8 mouse cellular contexts compared by ENCODE assay signal in genomic region chr12:31500196-31500595, GRCm38 (mm10). TPM values are rescaled to one million over a fixed set of nuclear protein-coding genes. Genes with fewer than 3 reads are reported as not detected.
A peak's percentile ranks its signal among the peaks of the same experiment; 100 is the strongest.
DNase-seq lines count a peak whose midpoint lies in the region; ATAC-seq and TF ChIP-seq lines count a peak whose summit lies in the region.

No protein-coding gene starts in this region.

- H3K36me3 ChIP-seq in heart, embryonic 14.5 days (ENCODE audit: control insufficient read depth, insufficient read depth, low read length) = no peaks in the 10 kb centered on the region
- no peaks in the 10 kb centered on the region for H3K36me3 ChIP-seq in ES-Bruce4 (ENCODE audit: control insufficient read depth, insufficient read depth, low read length, poor library complexity, severe bottlenecking)
- H3K36me3 ChIP-seq in forebrain, embryonic 15.5 days = no peaks in the 10 kb centered on the region
- no peaks in the 10 kb centered on the region for H3K36me3 ChIP-seq in liver, postnatal 0 days (replicated peaks; ENCODE audit: insufficient read depth, low read length)

- H3K9ac ChIP-seq in heart, embryonic 14.5 days (ENCODE audit: low read length) = peak overlapping the region; percentile 87
- peak overlapping the region; percentile 64 for H3K9ac ChIP-seq in ES-Bruce4 (ENCODE audit: low read depth, poor library complexity, severe bottlenecking)
- peak overlapping the region; percentile 94 for H3K9ac ChIP-seq in forebrain, embryonic 15.5 days (replicated peaks)
- H3K9ac ChIP-seq in liver, postnatal 0 days (replicated peaks) = peak overlapping the region; percentile 92

- 4% methylated on average over 12 of the region's 12 CpGs for WGBS in heart, embryonic 14.5 days
- WGBS in forebrain, embryonic 15.5 days = 2% methylated on average over 12 of the region's 12 CpGs
- WGBS in liver, postnatal 0 days (ENCODE audit: insufficient replicate concordance) = 13% methylated on average over 12 of the region's 12 CpGs

- H3K4me1 ChIP-seq in heart, embryonic 14.5 days (ENCODE audit: control insufficient read depth in 2 of 2, insufficient read depth in 2 of 2, low read length in 2 of 2) = peaks cover 5 to 9% of the 10 kb centered on the region in 2 experiments; a peak in 2 of 4 replicates
- peaks cover 1% of the 10 kb centered on the region for H3K4me1 ChIP-seq in ES-Bruce4 (ENCODE audit: control insufficient read depth, insufficient read depth, low read length)
- peaks cover 24% of the 10 kb centered on the region for H3K4me1 ChIP-seq in forebrain, embryonic 15.5 days
- H3K4me1 ChIP-seq in liver, postnatal 0 days (ENCODE audit: insufficient read depth) = peaks cover 18% of the 10 kb centered on the region

- no peak for DNase-seq in heart, postnatal 4 days
- DNase-seq in liver, postnatal 0 days = peak; percentile 49
- DNase-seq in adrenal gland, postnatal 10 days = no peak
- DNase-seq in urinary bladder, postnatal 4 days (ENCODE audit: low spot score in 2 of 2) = no peak
- no peak for DNase-seq in frontal cortex, postnatal 14 days (ENCODE audit: low spot score in 2 of 2)

- H3K4me3 ChIP-seq in heart, embryonic 14.5 days (ENCODE audit: control insufficient read depth in 1 of 2, insufficient read depth in 1 of 2, low read depth in 1 of 2, low read length in 2 of 2) = peak overlapping the region; percentile 89
- peak overlapping the region; percentile 88 for H3K4me3 ChIP-seq in ES-Bruce4 (ENCODE audit: low read depth, low read length)
- peak overlapping the region; percentile 96 for H3K4me3 ChIP-seq in forebrain, embryonic 15.5 days
- H3K4me3 ChIP-seq in liver, postnatal 0 days (ENCODE audit: low read depth, low read length) = peak overlapping the region; percentile 94

- no peaks in the 10 kb centered on the region for H3K9me3 ChIP-seq in heart, embryonic 14.5 days (ENCODE audit: control insufficient read depth, low read length)
- H3K9me3 ChIP-seq in ES-Bruce4 (replicated peaks; ENCODE audit: control insufficient read depth, insufficient read depth, low read length, poor library complexity, severe bottlenecking) = no peaks in the 10 kb centered on the region
- H3K9me3 ChIP-seq in forebrain, embryonic 15.5 days = no peaks in the 10 kb centered on the region
- H3K9me3 ChIP-seq in liver, postnatal 0 days (ENCODE audit: low read length) = no peaks in the 10 kb centered on the region

- TF ChIP-seq EP300 in ES-Bruce4 (IDR thresholded peaks at IDR 0.05; ENCODE audit: insufficient read depth, low read depth, low read length) = no peak
- TF ChIP-seq EP300 in liver, postnatal 0 days (IDR thresholded peaks at IDR 0.05; ENCODE audit: low read depth) = no peak

- no peak for TF ChIP-seq POLR2A in ES-Bruce4 (IDR thresholded peaks at IDR 0.05; ENCODE audit: insufficient read depth, low read length)

- peak overlapping the region; percentile 73 for H3K4me2 ChIP-seq in heart, embryonic 14.5 days (ENCODE audit: low read length)
- peak overlapping the region; percentile 89 for H3K4me2 ChIP-seq in forebrain, embryonic 15.5 days (replicated peaks)
- H3K4me2 ChIP-seq in liver, postnatal 0 days (ENCODE audit: low read depth, low read length) = peak overlapping the region; percentile 97

- H3K27me3 ChIP-seq in heart, embryonic 14.5 days (ENCODE audit: control insufficient read depth, insufficient read depth, low read length) = no peaks in the 10 kb centered on the region
- H3K27me3 ChIP-seq in ES-Bruce4 (ENCODE audit: control insufficient read depth, insufficient read depth, low read length, poor library complexity, severe bottlenecking) = no peaks in the 10 kb centered on the region
- H3K27me3 ChIP-seq in forebrain, embryonic 15.5 days = no peaks in the 10 kb centered on the region
- H3K27me3 ChIP-seq in liver, postnatal 0 days (ENCODE audit: insufficient read depth, low read length) = no peaks in the 10 kb centered on the region

- H3K27ac ChIP-seq in heart, embryonic 14.5 days (replicated peaks in 1 of 2; ENCODE audit: control insufficient read depth in 1 of 2, insufficient read depth in 1 of 2, low read depth in 2 of 2, low read length in 2 of 2) = peak overlapping the region; percentile 81 to 87
- peak overlapping the region; percentile 85 for H3K27ac ChIP-seq in ES-Bruce4 (ENCODE audit: insufficient read depth, low read length)
- peak overlapping the region; percentile 95 for H3K27ac ChIP-seq in forebrain, embryonic 15.5 days (replicated peaks)
- peak overlapping the region; percentile 87 for H3K27ac ChIP-seq in liver, postnatal 0 days (ENCODE audit: low read depth)

- TF ChIP-seq CTCF in ES-Bruce4 (IDR thresholded peaks at IDR 0.05; ENCODE audit: low read depth, low read length) = no peak
- TF ChIP-seq CTCF in liver, postnatal 0 days (IDR thresholded peaks at IDR 0.05; ENCODE audit: low read depth) = no peak

- ATAC-seq in heart, embryonic 14.5 days (ENCODE audit: insufficient number of reproducible peaks, insufficient read depth, low FRiP score, low read depth) = no peak; the same call in 1 of the 2 replicates
- no peak for ATAC-seq in forebrain, embryonic 15.5 days (replicated peaks)
- peak; percentile 5 for ATAC-seq in liver, postnatal 0 days

RNA-seq across cellular contexts. Expression of gene Cbll1, which starts 0.8 kb away (rescaled TPM):
- polyA plus RNA-seq in heart, embryonic 14.5 days (2014; fragmentation: Nextera tagmentation; extraction: Ambion mirVana) = 10.8 and 12.6 TPM in 2 replicates
- total RNA-seq in heart, postnatal 4 days (2021) = 10 to 100 TPM; 13.6 to 15.1 TPM
- polyA plus RNA-seq in ES-Bruce4 (2011; ENCODE audit: insufficient read depth, insufficient read length, low read depth, missing spikeins) = 45.3 and 47.6 TPM in 2 replicates
- polyA plus RNA-seq in forebrain, embryonic 15.5 days (2015; fragmentation: Nextera tagmentation; extraction: Ambion mirVana) = 12.9 and 14.3 TPM in 2 replicates
- polyA plus RNA-seq in liver, postnatal 0 days (2015; fragmentation: Nextera tagmentation; extraction: Ambion mirVana) = 3.4 and 3.8 TPM in 2 replicates
- total RNA-seq in adrenal gland, postnatal 10 days (2021) = 10 to 100 TPM; 15.0 to 15.1 TPM

RNA-seq across cellular contexts. Expression of gene Slc26a4, which starts 59.6 kb away (rescaled TPM):
- polyA plus RNA-seq in heart, embryonic 14.5 days (2014; fragmentation: Nextera tagmentation; extraction: Ambion mirVana) = 0.19 and 0.32 TPM in 2 replicates
- under 1 TPM; 0.17 to 0.32 TPM for total RNA-seq in heart, postnatal 4 days (2021)
- not detected in 2 replicates for polyA plus RNA-seq in ES-Bruce4 (2011; ENCODE audit: insufficient read depth, insufficient read length, low read depth, missing spikeins)
- 0.08 TPM in 1 of 2 replicates, not detected in the other for polyA plus RNA-seq in forebrain, embryonic 15.5 days (2015; fragmentation: Nextera tagmentation; extraction: Ambion mirVana)
- 0.04 TPM in 2 replicates for polyA plus RNA-seq in liver, postnatal 0 days (2015; fragmentation: Nextera tagmentation; extraction: Ambion mirVana)
- 1 to 10 TPM; 2.8 to 3.5 TPM for total RNA-seq in adrenal gland, postnatal 10 days (2021)
